Mouse (Mus musculus) neural tube, embryonic 13.5 days (tissue): ENCODE results near the gene Lpin1. TPM values are rescaled to one million over a fixed set of nuclear protein-coding genes. Genes with fewer than 3 reads are reported as not detected.

Experiments used
- ATAC-seq: fragments of 200-750 bp; cut with Nextera tagmentation; 2 replicates; pipeline ENCODE4 v1.8.0; 2017; ENCODE audit warnings: low read depth, mild to moderate bottlenecking, moderate TSS enrichment, moderate library complexity
- H3K27ac ChIP-seq: fragments of 300-500 bp; sonication (generic); replicated peaks from 2 replicates; pipeline ENCODE4 v1.5.1; 2015; ENCODE audit warnings: moderate library complexity, mild to moderate bottlenecking, inconsistent platforms
- H3K27me3 ChIP-seq: fragments of 300-500 bp; sonication (generic); 2 replicates; pipeline ENCODE4 v1.6.1; 2015; ENCODE audit warnings: mild to moderate bottlenecking, inconsistent platforms
- H3K36me3 ChIP-seq: fragments of 300-500 bp; sonication (generic); 2 replicates; pipeline ENCODE4 v1.6.1; 2015; ENCODE audit warnings: mild to moderate bottlenecking, inconsistent platforms
- H3K4me1 ChIP-seq: fragments of 300-500 bp; sonication (generic); replicated peaks from 2 replicates; pipeline ENCODE4 v1.6.1; 2015; ENCODE audit warnings: inconsistent platforms
- H3K4me2 ChIP-seq: fragments of 300-500 bp; sonication (generic); 2 replicates; pipeline ENCODE4 v1.6.1; 2015; ENCODE audit warnings: inconsistent platforms, mild to moderate bottlenecking, moderate library complexity
- H3K4me3 ChIP-seq: fragments of 300-500 bp; sonication (generic); 2 replicates; pipeline ENCODE4 v1.5.1; 2015; ENCODE audit warnings: mild to moderate bottlenecking, inconsistent platforms
- H3K9ac ChIP-seq: fragments of 300-500 bp; sonication (generic); 2 replicates; pipeline ENCODE4 v1.6.1; 2015; ENCODE audit warnings: moderate library complexity, mild to moderate bottlenecking, inconsistent platforms
- H3K9me3 ChIP-seq: fragments of 300-500 bp; sonication (generic); 2 replicates; pipeline ENCODE4 v1.6.1; 2016; ENCODE audit warnings: inconsistent platforms
- WGBS: fragments of 180-500 bp; shearing (Covaris S2); methylation state at CpG from one replicate; pipeline ENCODE4 v1.1.7; 2015; 5-methylcytosine and 5-hydroxymethylcytosine counted together
- polyA plus RNA-seq: library from polyadenylated mRNA; unstranded; fragments of >200 nt; fragmentation: Nextera tagmentation; extraction: Ambion mirVana; gene quantifications from 2 replicates; pipeline ENCODE4 v1.2.1, GENCODE M21; 2015

The Lpin1 gene
- polyA plus RNA-seq, 1 experiment from 2014 or later: 16.1 TPM

DNA sequence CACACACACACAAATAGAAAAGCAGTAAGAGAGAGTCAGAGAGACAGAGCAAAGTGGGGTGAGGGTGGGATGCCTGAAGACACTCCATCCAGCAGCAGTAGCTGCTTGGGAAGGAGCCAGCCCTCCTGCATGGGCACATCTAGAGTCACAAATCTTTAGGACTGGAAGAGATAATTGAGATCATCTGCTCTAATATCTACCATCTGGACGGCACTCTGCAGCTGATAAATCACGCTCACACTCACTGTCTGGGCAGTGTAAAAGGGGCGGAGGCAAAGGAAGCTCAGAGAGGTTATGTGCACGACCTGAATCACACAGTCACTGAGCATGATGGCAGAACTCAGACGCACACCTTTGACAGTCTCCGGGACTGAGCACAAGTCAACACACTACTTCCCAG, 118.1 kb downstream of the Lpin1 start:
- no peak overlapping the region for H3K27ac ChIP-seq
- 74% methylated on average over 6 of the region's 6 CpGs for WGBS
- ATAC-seq: 0 out of 2 replicates have a peak, but pooled peaks have one; percentile 47
- no peak overlapping the region for H3K4me2 ChIP-seq
- no peaks in the 10 kb centered on the region for H3K4me1 ChIP-seq
- H3K4me3 ChIP-seq: no peak overlapping the region
- no peaks in the 10 kb centered on the region for H3K9me3 ChIP-seq
- H3K36me3 ChIP-seq: no peaks in the 10 kb centered on the region
- H3K27me3 ChIP-seq: no peaks in the 10 kb centered on the region
- H3K9ac ChIP-seq: no peak overlapping the region

DNA sequence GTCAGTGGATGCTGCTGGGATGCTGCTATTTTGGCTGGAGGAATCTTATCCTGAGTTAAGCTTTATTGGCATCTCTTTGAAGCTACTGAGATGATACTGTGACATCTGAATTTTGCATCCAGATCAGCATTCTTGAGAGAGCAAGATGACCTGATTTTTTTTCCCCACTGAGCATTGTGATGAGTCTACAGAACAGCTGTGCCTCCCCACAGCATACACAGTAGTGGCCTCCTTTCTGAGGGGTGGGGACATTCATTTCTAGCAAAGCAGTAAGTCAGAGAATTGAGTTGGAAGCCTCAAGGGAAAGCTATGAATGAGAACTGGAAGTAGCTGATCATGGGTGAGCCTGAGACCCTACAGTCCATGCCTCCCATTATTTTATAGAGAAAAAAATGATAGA, 121.9 kb downstream of the Lpin1 start:
- Histone ChIP-seq H3K9me3 (no peaks in the 10 kb centered on the region), H3K4me1 (no peaks in the 10 kb centered on the region), H3K4me3 (no peak overlapping the region), H3K36me3 (no peaks in the 10 kb centered on the region), H3K27ac (no peak overlapping the region), H3K9ac (no peak overlapping the region), H3K4me2 (no peak overlapping the region), H3K27me3 (no peaks in the 10 kb centered on the region)
- no peak for ATAC-seq

GRCm38 (mm10) chr12:16487453-16487852, 123.3 kb downstream of the Lpin1 start:
- WGBS: 75% methylated on average over 2 of the region's 2 CpGs
- no peaks in the 10 kb centered on the region for H3K27me3 ChIP-seq
- H3K9ac ChIP-seq: no peak overlapping the region
- ATAC-seq: no peak
- no peak overlapping the region for H3K4me2 ChIP-seq
- H3K9me3 ChIP-seq: no peaks in the 10 kb centered on the region
- H3K36me3 ChIP-seq: no peaks in the 10 kb centered on the region
- H3K4me3 ChIP-seq: no peak overlapping the region
- no peak overlapping the region for H3K27ac ChIP-seq
- H3K4me1 ChIP-seq: no peaks in the 10 kb centered on the region

Other genes starting within 250 kb of the Lpin1 start
- gene Ntsr2, start 42.4 kb upstream of the Lpin1 start, polyA plus RNA-seq: 0.70 and 0.73 TPM in 2 replicates
- 1.4 and 2.2 TPM in 2 replicates for gene Greb1, start 189.9 kb upstream of the Lpin1 start, polyA plus RNA-seq
- gene E2f6, start 200.0 kb upstream of the Lpin1 start, polyA plus RNA-seq: 36.7 and 39.2 TPM in 2 replicates